Mouse (Mus musculus): Measurements from ENCODE around the gene Gsg1l.

DNA sequence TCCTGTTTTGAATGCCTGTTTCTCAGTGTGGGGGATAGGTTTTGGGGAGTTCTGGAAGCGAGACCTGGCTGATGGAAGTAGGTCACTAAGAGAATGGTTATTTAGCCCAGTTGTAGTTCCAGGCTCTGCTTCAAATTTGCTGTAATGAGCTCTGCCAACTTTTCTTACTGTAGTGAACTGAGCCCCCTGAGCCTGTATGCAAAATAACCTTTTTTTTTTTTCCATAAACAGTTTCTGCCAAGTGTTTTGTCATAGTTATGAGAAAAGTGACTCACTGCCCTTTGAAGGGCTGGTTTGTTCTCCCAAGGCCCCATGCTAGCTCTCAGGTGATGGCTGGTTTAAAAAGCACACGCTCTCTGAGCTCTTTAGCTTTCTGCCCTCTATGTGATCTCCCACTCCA, 248.7 kb downstream of the Gsg1l start:
- no peak for TF ChIP-seq CTCF (IDR thresholded peaks at IDR 0.05; ENCODE audit: insufficient read depth, low read length)
- TF ChIP-seq POLR2A (IDR thresholded peaks at IDR 0.05; ENCODE audit: borderline replicate concordance, extremely low read depth, low read depth, low read length): no peak
